Mouse (Mus musculus) limb, embryonic 14.5 days (tissue): Measurements from ENCODE around the gene Zfp61. TPM values are rescaled to one million over a fixed set of nuclear protein-coding genes. Genes with fewer than 3 reads are reported as not detected.

ENCODE experiments used
- ATAC-seq: fragments of 200-750 bp; cut with Nextera tagmentation; 2 replicates; pipeline ENCODE4 v1.8.0; 2017; ENCODE audit warnings: low read depth, moderate number of reproducible peaks, moderate TSS enrichment; ENCODE audit not compliant: low FRiP score
- DNase-seq: peaks from one replicate; pipeline ENCODE4 v3.0.0-alpha.2; 2015; ENCODE audit warnings: low spot score
- H3K27ac ChIP-seq: fragments of 300-500 bp; sonication (generic); replicated peaks from 2 replicates; pipeline ENCODE4 v1.5.1; 2014; ENCODE audit warnings: low read depth, mild to moderate bottlenecking, low read length, moderate library complexity, mixed read lengths
- H3K27me3 ChIP-seq: fragments of 300-500 bp; sonication (generic); 2 replicates; pipeline ENCODE4 v1.6.1; 2014; ENCODE audit warnings: low read length, mixed read lengths; ENCODE audit not compliant: control insufficient read depth, insufficient read depth
- H3K36me3 ChIP-seq: fragments of 300-500 bp; sonication (generic); 2 replicates; pipeline ENCODE4 v1.6.1; 2014; ENCODE audit warnings: mild to moderate bottlenecking, low read length, moderate library complexity, mixed read lengths; ENCODE audit not compliant: control insufficient read depth, insufficient read depth
- H3K4me1 ChIP-seq: fragments of 300-500 bp; sonication (generic); 2 replicates; pipeline ENCODE4 v1.6.1; 2014; ENCODE audit warnings: antibody characterized with exemption, low read length, mixed read lengths; ENCODE audit not compliant: control insufficient read depth, insufficient read depth
- H3K4me2 ChIP-seq: fragments of 300-500 bp; sonication (generic); replicated peaks from 2 replicates; pipeline ENCODE4 v1.6.1; 2014; ENCODE audit warnings: low read depth, mild to moderate bottlenecking, low read length, moderate library complexity; ENCODE audit not compliant: severe bottlenecking
- H3K4me3 ChIP-seq: fragments of 300-500 bp; sonication (generic); replicated peaks from 2 replicates; pipeline ENCODE4 v1.5.1; 2014; ENCODE audit warnings: low read length
- H3K9ac ChIP-seq: fragments of 300-500 bp; sonication (generic); 2 replicates; pipeline ENCODE4 v1.6.1; 2014; ENCODE audit warnings: mild to moderate bottlenecking, low read depth, low read length, moderate library complexity; ENCODE audit not compliant: severe bottlenecking
- H3K9me3 ChIP-seq: fragments of 300-500 bp; sonication (generic); 2 replicates; pipeline ENCODE4 v1.6.1; 2016; ENCODE audit warnings: low read length; ENCODE audit not compliant: control insufficient read depth
- POLR2A ChIP-seq: fragments of 200-500 bp; IDR thresholded peaks from 2 replicates; pipeline ENCODE4 v1.8.0; 2012; ENCODE audit warnings: inconsistent platforms, mild to moderate bottlenecking, moderate library complexity, borderline replicate concordance; ENCODE audit not compliant: insufficient read depth, insufficient read length; ENCODE audit errors: extremely low read depth
- WGBS: fragments of 180-500 bp; shearing (Covaris S2); extraction: QIAGEN DNeasy Blood & Tissue Kit; methylation state at CpG from one replicate; pipeline ENCODE4 v1.1.7; 2014; 5-methylcytosine and 5-hydroxymethylcytosine counted together
- polyA plus RNA-seq, 2 experiments: library from polyadenylated mRNA; depleted of rRNA in 1 of 2; stranded (reverse) in 1 of 2; unstranded in 1 of 2; fragments of >200 nt; fragmentation: Nextera tagmentation in 1 of 2; extraction: Ambion mirVana in 1 of 2; gene quantifications; 2 replicates each; pipeline versions ENCODE4 v1.2.1 to v1.2.3; 2012 to 2014

Zfp61 gene
- polyA plus RNA-seq, 2 experiments: 38.7 to 45.0 TPM

DNA sequence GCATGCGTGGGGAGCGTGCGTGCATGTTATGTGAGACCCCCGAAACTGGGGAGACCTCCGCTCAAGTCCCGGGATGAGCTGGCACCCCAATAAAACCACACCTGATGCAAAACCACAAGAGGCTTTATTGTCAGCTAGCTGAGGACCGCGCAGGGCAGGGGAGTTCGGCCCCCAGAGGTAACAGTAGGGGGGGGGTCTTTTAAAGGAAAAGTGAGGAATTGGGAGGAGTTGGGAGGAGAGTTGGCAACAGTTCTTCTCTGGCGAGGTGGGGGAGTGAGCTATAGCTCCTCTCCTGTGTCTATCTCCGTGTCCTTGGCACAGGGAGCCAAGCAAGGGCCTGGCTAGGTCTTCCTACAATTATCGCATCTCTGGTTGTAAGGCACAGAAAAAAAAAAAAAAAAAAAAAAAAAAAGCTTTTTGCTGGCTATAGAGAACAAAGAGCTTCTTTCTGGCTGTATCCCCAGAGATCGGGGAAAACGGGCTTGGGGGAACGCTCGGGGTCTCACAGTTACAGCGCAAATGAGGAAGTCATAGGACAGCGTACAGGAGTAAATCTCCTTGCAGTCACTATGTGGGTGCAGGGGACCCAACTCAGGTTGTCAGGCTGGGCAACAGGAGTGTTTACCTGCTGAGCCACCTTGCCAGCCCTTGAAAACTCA, 1.1 kb downstream of the Zfp61 start:
- peaks cover 40% of the 10 kb centered on the region for H3K36me3 ChIP-seq
- TF ChIP-seq POLR2A: no peak
- H3K4me2 ChIP-seq: peak overlapping the region; percentile 85
- DNase-seq: peak; percentile 37
- peak overlapping the region; percentile 52 for H3K4me3 ChIP-seq
- peaks cover 13% of the 10 kb centered on the region for H3K4me1 ChIP-seq
- WGBS: 3% methylated on average over 18 of the region's 18 CpGs
- H3K27me3 ChIP-seq: no peaks in the 10 kb centered on the region
- peak overlapping the region; percentile 87 for H3K27ac ChIP-seq
- H3K9me3 ChIP-seq: no peaks in the 10 kb centered on the region
- peak; percentile 9; the same call in 1 of the 2 replicates for ATAC-seq
- H3K9ac ChIP-seq: peak overlapping the region; percentile 73

- peak overlapping the region; percentile 87 for H3K27ac ChIP-seq
- TF ChIP-seq POLR2A: peak; percentile 57; the same call in 1 of the 2 replicates
- DNase-seq (peak; percentile 97), ATAC-seq (peak; percentile 90)
- H3K9ac ChIP-seq: peak overlapping the region; percentile 73
- peaks cover 48% of the 10 kb centered on the region for H3K36me3 ChIP-seq
- 0% methylated on average over 42 of the region's 47 CpGs for WGBS
- peak overlapping the region; percentile 85 for H3K4me2 ChIP-seq
- H3K27me3 ChIP-seq: no peaks in the 10 kb centered on the region
- peak overlapping the region; percentile 52 for H3K4me3 ChIP-seq
- H3K4me1 ChIP-seq: peaks cover 13% of the 10 kb centered on the region
- no peaks in the 10 kb centered on the region for H3K9me3 ChIP-seq
Measured at GRCm38 (mm10) chr7:24298973-24299708, 1.9 kb downstream of the Zfp61 start.

- DNase-seq (no peak), ATAC-seq (peak; percentile 8; the same call in 1 of the 2 replicates)
- 1% methylated on average over 12 of the region's 12 CpGs for WGBS
- peak overlapping the region; percentile 52 for H3K4me3 ChIP-seq
- H3K27me3 ChIP-seq: no peaks in the 10 kb centered on the region
- H3K9me3 ChIP-seq: no peaks in the 10 kb centered on the region
- peaks cover 53% of the 10 kb centered on the region for H3K36me3 ChIP-seq
- TF ChIP-seq POLR2A: no peak
- peaks cover 13% of the 10 kb centered on the region for H3K4me1 ChIP-seq
- peak overlapping the region; percentile 85 for H3K4me2 ChIP-seq
- H3K27ac ChIP-seq: peak overlapping the region; percentile 87
- H3K9ac ChIP-seq: peak overlapping the region; percentile 73
Measured at GRCm38 (mm10) chr7:24298635-24298972, 2.4 kb downstream of the Zfp61 start.

GRCm38 (mm10) chr7:24297361-24298095, 3.5 kb downstream of the Zfp61 start:
- Histone ChIP-seq H3K9me3 (no peaks in the 10 kb centered on the region), H3K4me3 (peak overlapping the region; percentile 52; the same call in 1 of the 2 replicates), H3K36me3 (peaks cover 53% of the 10 kb centered on the region), H3K4me1 (peaks cover 13% of the 10 kb centered on the region), H3K27me3 (no peaks in the 10 kb centered on the region), H3K4me2 (peak overlapping the region; percentile 85), H3K9ac (no peak overlapping the region), H3K27ac (no peak overlapping the region)
- DNase-seq: no peak
- 86% methylated on average over 15 of the region's 15 CpGs for WGBS
- TF ChIP-seq POLR2A: no peak
- no peak for ATAC-seq

GRCm38 (mm10) chr7:24296386-24296785, 4.6 kb downstream of the Zfp61 start:
- Histone ChIP-seq H3K4me2 (no peak overlapping the region), H3K9ac (no peak overlapping the region), H3K36me3 (peaks cover 56% of the 10 kb centered on the region), H3K4me1 (peaks cover 13% of the 10 kb centered on the region), H3K27me3 (no peaks in the 10 kb centered on the region), H3K27ac (no peak overlapping the region), H3K9me3 (no peaks in the 10 kb centered on the region; the same call in 1 of the 2 replicates), H3K4me3 (no peak overlapping the region)
- WGBS: 92% methylated on average over 7 of the region's 7 CpGs
- DNase-seq: no peak
- no peak for TF ChIP-seq POLR2A
- ATAC-seq: no peak
